Mouse (Mus musculus) E14TG2a.4 (cell line): ENCODE data around the gene Stx1b.

Experiments used
- CTCF ChIP-seq: conservative IDR thresholded peaks from 2 replicates; pipeline ENCODE4 v1.5.1; 2014; ENCODE audit warnings: low read length
- NANOG ChIP-seq: IDR thresholded peaks from 2 replicates; pipeline ENCODE4 v1.6.1; 2014; ENCODE audit warnings: borderline replicate concordance, low read length, mixed read lengths
- POU5F1 ChIP-seq: IDR thresholded peaks from 2 replicates; pipeline ENCODE4 v1.6.1; 2014; ENCODE audit warnings: low read length, borderline replicate concordance

- TF ChIP-seq CTCF (no peak), POU5F1 (no peak), NANOG (no peak)
Measured at GRCm38 (mm10) chr7:127812292-127812691, 12.1 kb downstream of the Stx1b start.
